Mouse (Mus musculus) lung, postnatal 0 days (tissue): ENCODE measurements around the gene Etnk2.

Source experiments
- CTCF ChIP-seq: IDR thresholded peaks from 2 replicates; pipeline ENCODE4 v1.5.1; 2016; ENCODE audit warnings: antibody characterized with exemption, mild to moderate bottlenecking
- EP300 ChIP-seq: IDR thresholded peaks from 2 replicates; pipeline ENCODE4 v1.6.1; 2016; ENCODE audit warnings: antibody characterized with exemption, mild to moderate bottlenecking, control low read depth

GRCm38 (mm10) chr1:133323333-133323732 is 40.0 kb upstream of the Etnk2 start:
- TF ChIP-seq EP300 (no peak), CTCF (no peak)
